Mouse (Mus musculus) hindbrain, embryonic 15.5 days (tissue): ENCODE measurements at regions not wholly inside any gene's neighbourhood (a gene's known extent, or its start where the extent isn't known, plus 50 kb on each side); places are given as distances from the start of the nearest gene placed in this dataset.

Source experiments
- ATAC-seq: fragments of 200-750 bp; cut with Nextera tagmentation; 2 replicates; pipeline ENCODE4 v1.8.0; 2017; ENCODE audit warnings: low read depth, moderate number of reproducible peaks, moderate TSS enrichment; ENCODE audit not compliant: low FRiP score
- H3K27ac ChIP-seq: fragments of 300-500 bp; sonication (generic); replicated peaks from 2 replicates; pipeline ENCODE4 v1.5.1; 2015; ENCODE audit warnings: mild to moderate bottlenecking, inconsistent platforms
- H3K27me3 ChIP-seq: fragments of 300-500 bp; sonication (generic); 2 replicates; pipeline ENCODE4 v1.6.1; 2015; ENCODE audit warnings: control low read depth, inconsistent platforms
- H3K36me3 ChIP-seq: fragments of 300-500 bp; sonication (generic); 2 replicates; pipeline ENCODE4 v1.6.1; 2015; ENCODE audit warnings: control low read depth, inconsistent platforms
- H3K4me1 ChIP-seq: fragments of 300-500 bp; sonication (generic); replicated peaks from 2 replicates; pipeline ENCODE4 v1.6.1; 2015; ENCODE audit warnings: control low read depth, inconsistent platforms
- H3K4me2 ChIP-seq: fragments of 300-500 bp; sonication (generic); 2 replicates; pipeline ENCODE4 v1.6.1; 2015; ENCODE audit warnings: moderate library complexity, mild to moderate bottlenecking, inconsistent platforms
- H3K4me3 ChIP-seq: fragments of 300-500 bp; sonication (generic); 2 replicates; pipeline ENCODE4 v1.5.1; 2015; ENCODE audit warnings: mild to moderate bottlenecking, inconsistent platforms
- H3K9ac ChIP-seq: fragments of 300-500 bp; sonication (generic); 2 replicates; pipeline ENCODE4 v1.6.1; 2015; ENCODE audit warnings: inconsistent platforms
- H3K9me3 ChIP-seq: fragments of 300-500 bp; sonication (generic); 2 replicates; pipeline ENCODE4 v1.6.1; 2016; ENCODE audit warnings: control low read depth, inconsistent platforms
- WGBS: fragments of 180-500 bp; shearing (Covaris S2); methylation state at CpG from one replicate; pipeline ENCODE4 v1.1.7; 2015; 5-methylcytosine and 5-hydroxymethylcytosine counted together

DNA sequence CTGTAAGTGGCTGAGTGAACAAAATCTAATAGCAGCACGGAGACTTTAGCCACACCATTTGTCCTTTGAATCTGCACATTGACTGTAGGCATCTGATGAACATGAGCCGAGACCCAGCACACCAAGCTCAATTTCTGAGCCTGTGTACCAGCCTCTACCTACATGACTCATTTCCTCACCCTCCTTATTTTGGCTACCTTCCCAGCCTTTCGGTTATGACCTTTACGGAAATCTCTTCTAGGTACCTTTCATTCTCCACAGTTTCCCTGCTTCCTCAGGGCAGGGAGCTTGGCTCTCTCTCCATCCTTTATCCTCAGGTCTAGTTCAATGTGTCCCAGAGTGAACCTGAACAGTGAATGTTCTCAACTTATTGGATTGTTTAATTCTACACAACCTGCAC is 77.3 kb upstream of the Hs3st1 start:
- no peak overlapping the region for H3K4me2 ChIP-seq
- WGBS = 93% methylated on average over 4 of the region's 4 CpGs
- no peak overlapping the region for H3K4me3 ChIP-seq
- no peaks in the 10 kb centered on the region for H3K36me3 ChIP-seq
- H3K27ac ChIP-seq = no peak overlapping the region
- H3K9ac ChIP-seq = no peak overlapping the region
- H3K9me3 ChIP-seq = no peaks in the 10 kb centered on the region
- H3K4me1 ChIP-seq = no peaks in the 10 kb centered on the region
- no peaks in the 10 kb centered on the region for H3K27me3 ChIP-seq
- ATAC-seq = no peak

DNA sequence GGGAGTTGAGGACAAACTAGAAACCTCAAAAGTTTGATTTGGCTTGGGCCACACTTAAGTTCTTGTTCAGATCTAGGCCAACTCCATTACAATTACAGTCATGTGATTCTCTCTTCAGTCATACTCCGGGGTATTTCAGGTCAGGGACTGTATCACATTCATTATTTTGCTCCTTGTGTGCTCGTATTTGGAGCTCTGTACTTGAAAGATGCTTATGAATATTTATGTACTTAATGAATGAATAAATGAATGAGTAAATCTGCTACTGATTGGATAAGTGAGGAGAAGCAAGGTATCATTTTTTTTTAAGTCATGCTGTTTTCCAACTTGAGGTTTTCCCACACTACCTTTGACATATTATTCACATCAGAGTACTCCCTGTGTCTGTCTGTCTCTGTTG is 69.4 kb upstream of the Hs3st1 start:
- no peak overlapping the region for H3K9ac ChIP-seq
- H3K27ac ChIP-seq = no peak overlapping the region
- H3K4me1 ChIP-seq = no peaks in the 10 kb centered on the region
- no peaks in the 10 kb centered on the region for H3K9me3 ChIP-seq
- no peaks in the 10 kb centered on the region for H3K27me3 ChIP-seq
- H3K4me3 ChIP-seq = no peak overlapping the region
- 59% methylated on average over 2 of the region's 2 CpGs for WGBS
- no peaks in the 10 kb centered on the region for H3K36me3 ChIP-seq
- ATAC-seq = no peak
- H3K4me2 ChIP-seq = no peak overlapping the region

DNA sequence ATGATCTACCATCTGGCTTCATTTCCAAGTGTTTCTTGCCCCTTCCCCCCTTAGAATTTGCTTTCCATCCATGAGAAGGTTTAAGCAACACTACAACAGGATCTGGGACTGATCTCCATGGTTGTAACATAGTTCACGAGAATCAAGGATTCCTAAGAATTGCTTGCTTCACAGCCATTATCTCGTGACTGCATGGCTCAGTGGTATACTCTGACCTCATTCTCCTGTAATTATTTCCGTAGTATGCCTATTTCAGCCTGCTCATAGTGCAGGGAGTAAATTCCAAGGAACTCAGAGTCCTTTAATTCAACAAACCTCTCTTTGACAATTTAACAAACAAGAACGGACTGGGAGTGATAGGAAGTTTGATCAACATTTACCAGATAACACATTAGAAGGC is 51.4 kb upstream of the Hs3st1 start:
- H3K9ac ChIP-seq = no peak overlapping the region
- H3K9me3 ChIP-seq = no peaks in the 10 kb centered on the region
- no peaks in the 10 kb centered on the region for H3K4me1 ChIP-seq
- no peak overlapping the region for H3K27ac ChIP-seq
- no peaks in the 10 kb centered on the region for H3K36me3 ChIP-seq
- H3K4me2 ChIP-seq = no peak overlapping the region
- WGBS = 80% methylated on average over 4 of the region's 4 CpGs
- H3K27me3 ChIP-seq = no peaks in the 10 kb centered on the region
- no peak for ATAC-seq
- H3K4me3 ChIP-seq = no peak overlapping the region
